Mouse (Mus musculus) kidney, embryonic 16.5 days (tissue): Measurements from ENCODE around the gene Kcnk1. TPM values are rescaled to one million over a fixed set of nuclear protein-coding genes. Genes with fewer than 3 reads are reported as not detected.

Experiments used
- ATAC-seq: fragments of 200-750 bp; cut with Nextera tagmentation; 2 replicates; pipeline ENCODE4 v1.8.0; 2017; ENCODE audit warnings: moderate TSS enrichment; ENCODE audit not compliant: low FRiP score, low TSS enrichment
- H3K27ac ChIP-seq: fragments of 300-500 bp; sonication (generic); 2 replicates; pipeline ENCODE4 v1.5.1; 2014; ENCODE audit warnings: low read length
- H3K27me3 ChIP-seq: fragments of 300-500 bp; sonication (generic); 2 replicates; pipeline ENCODE4 v1.6.1; 2014; ENCODE audit warnings: low read length, control low read depth, mixed read lengths; ENCODE audit not compliant: insufficient read depth
- H3K36me3 ChIP-seq: fragments of 300-500 bp; sonication (generic); 2 replicates; pipeline ENCODE4 v1.6.1; 2014; ENCODE audit warnings: low read length, control low read depth, mixed read lengths; ENCODE audit not compliant: insufficient read depth
- H3K4me1 ChIP-seq: fragments of 300-500 bp; sonication (generic); 2 replicates; pipeline ENCODE4 v1.6.1; 2014; ENCODE audit warnings: low read length, control low read depth, mixed read lengths; ENCODE audit not compliant: insufficient read depth
- H3K4me2 ChIP-seq: fragments of 300-500 bp; sonication (generic); replicated peaks from 2 replicates; pipeline ENCODE4 v1.6.1; 2014; ENCODE audit warnings: low read depth, low read length
- H3K4me3 ChIP-seq: fragments of 300-500 bp; sonication (generic); 2 replicates; pipeline ENCODE4 v1.5.1; 2014; ENCODE audit warnings: mild to moderate bottlenecking, low read length
- H3K9ac ChIP-seq: fragments of 300-500 bp; sonication (generic); replicated peaks from 2 replicates; pipeline ENCODE4 v1.6.1; 2014; ENCODE audit warnings: low read length
- H3K9me3 ChIP-seq: fragments of 300-500 bp; sonication (generic); 2 replicates; pipeline ENCODE4 v1.6.1; 2016; ENCODE audit warnings: low read length, control low read depth
- WGBS: fragments of 180-500 bp; shearing (Covaris S2); extraction: QIAGEN DNeasy Blood & Tissue Kit; methylation state at CpG from one replicate; pipeline ENCODE4 v1.1.7; 2014; 5-methylcytosine and 5-hydroxymethylcytosine counted together
- polyA plus RNA-seq: library from polyadenylated mRNA; unstranded; fragments of >200 nt; fragmentation: Nextera tagmentation; extraction: Ambion mirVana; gene quantifications from 2 replicates; pipeline ENCODE4 v1.2.1, GENCODE M21; 2015

Gene Kcnk1
- polyA plus RNA-seq, result 53.6 and 56.5 TPM in 2 replicates

GRCm38 (mm10) chr8:125995101-125995986 is at the start of gene Kcnk1:
Kcnk1 (plus strand) TSS chr8:125995170.
- Histone ChIP-seq H3K27me3 (peaks cover 25% of the 10 kb centered on the region), H3K9me3 (no peaks in the 10 kb centered on the region), H3K36me3 (no peaks in the 10 kb centered on the region), H3K27ac (peak within 1 kb of the TSS; percentile 75), H3K9ac (peak within 1 kb of the TSS; percentile 72), H3K4me1 (peaks cover 15% of the 10 kb centered on the region; the same call in 1 of the 2 replicates), H3K4me2 (peak within 1 kb of the TSS; percentile 88), H3K4me3 (peak within 1 kb of the TSS; percentile 62)
- under 1% methylated on average over 73 of the region's 73 CpGs for WGBS
- peak; percentile 89 for ATAC-seq

GRCm38 (mm10) chr8:125948696-125949308 is 46.2 kb upstream of the Kcnk1 start:
- Histone ChIP-seq H3K27me3 (no peaks in the 10 kb centered on the region), H3K9ac (0 out of 2 replicates have a peak overlapping the region, but pooled peaks have one; percentile 3), H3K4me3 (no peak overlapping the region), H3K4me2 (no peak overlapping the region), H3K9me3 (no peaks in the 10 kb centered on the region), H3K36me3 (peaks cover 8% of the 10 kb centered on the region), H3K4me1 (no peaks in the 10 kb centered on the region), H3K27ac (no peak overlapping the region)
- no peak for ATAC-seq
- 84% methylated on average over 9 of the region's 9 CpGs for WGBS

GRCm38 (mm10) chr8:125950007-125950940 is 44.7 kb upstream of the Kcnk1 start:
- 22% methylated on average over 23 of the region's 23 CpGs for WGBS
- no peak overlapping the region for H3K4me3 ChIP-seq
- no peak overlapping the region for H3K27ac ChIP-seq
- no peaks in the 10 kb centered on the region for H3K9me3 ChIP-seq
- H3K27me3 ChIP-seq, result peaks cover 3% of the 10 kb centered on the region; the same call in 1 of the 2 replicates
- no peaks in the 10 kb centered on the region for H3K4me1 ChIP-seq
- ATAC-seq, result peak; percentile 77
- H3K9ac ChIP-seq, result no peak overlapping the region
- H3K4me2 ChIP-seq, result no peak overlapping the region
- H3K36me3 ChIP-seq, result peaks cover 5% of the 10 kb centered on the region

- H3K4me1 ChIP-seq, result no peaks in the 10 kb centered on the region
- peaks cover 3% of the 10 kb centered on the region; the same call in 1 of the 2 replicates for H3K27me3 ChIP-seq
- H3K9ac ChIP-seq, result no peak overlapping the region
- WGBS, result 15% methylated on average over 11 of the region's 11 CpGs
- H3K9me3 ChIP-seq, result peaks cover 4% of the 10 kb centered on the region; the same call in 1 of the 2 replicates
- no peak overlapping the region; the same call in 1 of the 2 replicates for H3K4me2 ChIP-seq
- ATAC-seq, result no peak
- no peak overlapping the region for H3K4me3 ChIP-seq
- no peak overlapping the region for H3K27ac ChIP-seq
- H3K36me3 ChIP-seq, result no peaks in the 10 kb centered on the region
Observed at GRCm38 (mm10) chr8:125955671-125956070, 39.3 kb upstream of the Kcnk1 start.

GRCm38 (mm10) chr8:125956796-125957195 is 38.2 kb upstream of the Kcnk1 start:
- no peak for ATAC-seq
- H3K4me1 ChIP-seq, result no peaks in the 10 kb centered on the region
- no peak overlapping the region for H3K4me3 ChIP-seq
- no peaks in the 10 kb centered on the region for H3K36me3 ChIP-seq
- 79% methylated on average over 9 of the region's 9 CpGs for WGBS
- H3K4me2 ChIP-seq, result no peak overlapping the region
- H3K27ac ChIP-seq, result no peak overlapping the region
- H3K9me3 ChIP-seq, result peaks cover 10% of the 10 kb centered on the region; the same call in 1 of the 2 replicates
- H3K27me3 ChIP-seq, result peaks cover 3% of the 10 kb centered on the region; the same call in 1 of the 2 replicates
- no peak overlapping the region for H3K9ac ChIP-seq

GRCm38 (mm10) chr8:125957226-125957993 is 37.6 kb upstream of the Kcnk1 start:
- no peak overlapping the region for H3K27ac ChIP-seq
- H3K4me1 ChIP-seq, result no peaks in the 10 kb centered on the region
- H3K27me3 ChIP-seq, result peaks cover 3% of the 10 kb centered on the region; the same call in 1 of the 2 replicates
- H3K9me3 ChIP-seq, result peaks cover 10% of the 10 kb centered on the region; the same call in 1 of the 2 replicates
- 64% methylated on average over 13 of the region's 13 CpGs for WGBS
- H3K4me2 ChIP-seq, result no peak overlapping the region
- no peak overlapping the region for H3K9ac ChIP-seq
- H3K36me3 ChIP-seq, result no peaks in the 10 kb centered on the region
- no peak for ATAC-seq
- H3K4me3 ChIP-seq, result no peak overlapping the region

- H3K27ac ChIP-seq, result no peak overlapping the region
- H3K9me3 ChIP-seq, result peaks cover 10% of the 10 kb centered on the region; the same call in 1 of the 2 replicates
- no peaks in the 10 kb centered on the region for H3K36me3 ChIP-seq
- H3K4me1 ChIP-seq, result no peaks in the 10 kb centered on the region
- H3K4me3 ChIP-seq, result no peak overlapping the region
- no peak overlapping the region for H3K9ac ChIP-seq
- no peak for ATAC-seq
- peaks cover 3% of the 10 kb centered on the region; the same call in 1 of the 2 replicates for H3K27me3 ChIP-seq
- H3K4me2 ChIP-seq, result no peak overlapping the region
- 75% methylated on average over 1 of the region's 1 CpGs for WGBS
Observed at GRCm38 (mm10) chr8:125957994-125958368, 37.0 kb upstream of the Kcnk1 start.

GRCm38 (mm10) chr8:125959363-125959771 is 35.6 kb upstream of the Kcnk1 start:
- WGBS, result 49% methylated on average over 4 of the region's 4 CpGs
- Histone ChIP-seq H3K4me3 (no peak overlapping the region), H3K27me3 (peaks cover 7% of the 10 kb centered on the region), H3K9ac (no peak overlapping the region), H3K9me3 (peaks cover 10% of the 10 kb centered on the region; the same call in 1 of the 2 replicates), H3K4me2 (no peak overlapping the region), H3K27ac (no peak overlapping the region), H3K36me3 (no peaks in the 10 kb centered on the region), H3K4me1 (no peaks in the 10 kb centered on the region)
- ATAC-seq, result no peak
